Mouse (Mus musculus): ENCODE measurements at regions not wholly inside any gene's neighbourhood (a gene's known extent, or its start where the extent isn't known, plus 50 kb on each side); places are given as distances from the start of the nearest gene placed in this dataset.

DNA sequence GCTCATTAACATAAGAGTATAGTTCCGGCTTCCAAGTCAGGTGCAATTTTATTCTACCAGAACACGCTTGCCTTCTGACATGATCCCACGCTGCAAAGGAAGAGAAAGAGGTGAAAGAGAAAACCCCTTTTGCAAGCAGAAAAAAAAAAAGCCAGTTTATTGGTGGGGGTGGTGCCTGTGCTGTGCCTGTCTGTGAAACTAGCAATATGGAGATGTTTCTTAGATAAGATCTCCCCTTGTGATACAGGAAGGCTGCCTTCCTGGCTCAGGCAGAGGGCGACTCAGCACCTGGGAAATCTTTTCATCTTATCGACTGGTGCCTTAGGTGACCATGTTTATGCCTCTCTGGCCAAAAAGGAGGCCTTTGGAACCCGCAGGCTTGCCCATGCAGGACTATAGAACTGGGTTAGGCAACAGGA, 555.2 kb downstream of the Vrk1 start:
- no peak for TF ChIP-seq CTCF (IDR thresholded peaks at IDR 0.05; ENCODE audit: control insufficient read depth, insufficient read depth, insufficient read length)
- no peak for TF ChIP-seq MYOD1 (IDR thresholded peaks at IDR 0.05; ENCODE audit: control insufficient read depth, insufficient read length, low read depth)
